Mouse (Mus musculus) liver, adult (tissue): ENCODE measurements around the gene Lgr4.

Experiments used
- GATA4 ChIP-seq: IDR thresholded peaks from 2 replicates; pipeline ENCODE4 v1.6.1; 2014; ENCODE audit warnings: mild to moderate bottlenecking, low read length; ENCODE audit not compliant: insufficient replicate concordance

Gene Lgr4

DNA sequence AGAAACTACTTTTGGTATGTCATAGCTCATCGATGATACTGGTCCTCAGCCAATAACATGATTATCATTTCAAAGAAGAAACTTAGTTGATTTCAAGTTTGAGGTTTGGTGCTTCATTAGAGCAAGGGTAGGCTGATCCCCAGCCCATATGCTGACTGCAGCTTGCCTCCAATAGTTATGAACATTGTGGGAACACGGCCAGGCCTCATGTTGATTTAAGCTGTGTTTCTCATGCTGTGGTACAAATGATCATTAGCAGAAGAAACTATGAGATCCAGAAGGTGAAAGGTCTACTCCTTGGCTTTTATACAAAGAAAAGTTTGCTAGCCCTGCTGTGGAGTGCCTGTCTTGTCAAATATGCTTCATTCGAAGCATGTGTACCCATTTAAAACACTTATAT is 87.7 kb downstream of the Lgr4 start:
- no peak for TF ChIP-seq GATA4

DNA sequence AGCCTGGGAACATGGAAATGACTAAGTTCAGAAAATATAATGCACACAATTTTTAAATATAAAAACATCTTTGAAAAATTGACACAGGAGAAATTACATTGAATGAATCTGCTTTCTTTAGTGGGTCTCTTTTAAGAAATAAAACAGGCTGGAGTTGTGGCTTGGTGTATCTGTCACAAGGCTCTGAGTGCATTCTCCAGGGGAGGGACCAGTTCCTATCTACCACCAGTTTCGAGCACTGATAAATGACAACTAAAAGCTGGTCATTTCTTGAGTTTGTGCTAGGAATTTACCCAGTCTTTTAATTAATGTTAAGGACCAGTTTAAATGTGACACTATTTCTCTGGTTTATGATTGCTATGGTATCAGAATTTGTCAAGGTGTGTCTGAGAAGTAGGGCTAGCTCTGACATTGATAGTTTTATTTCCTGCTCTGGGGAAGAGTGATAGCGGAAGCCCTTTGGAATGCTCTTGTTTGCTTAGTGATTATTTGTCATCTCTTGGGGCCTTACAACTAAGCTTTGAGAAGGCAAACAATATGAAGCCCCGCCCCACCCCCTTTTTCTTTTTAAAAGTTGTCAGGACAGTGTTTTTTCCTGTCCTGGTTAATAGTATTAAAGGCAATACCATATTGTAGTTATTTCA is 88.3 kb downstream of the Lgr4 start:
- no peak for TF ChIP-seq GATA4

DNA sequence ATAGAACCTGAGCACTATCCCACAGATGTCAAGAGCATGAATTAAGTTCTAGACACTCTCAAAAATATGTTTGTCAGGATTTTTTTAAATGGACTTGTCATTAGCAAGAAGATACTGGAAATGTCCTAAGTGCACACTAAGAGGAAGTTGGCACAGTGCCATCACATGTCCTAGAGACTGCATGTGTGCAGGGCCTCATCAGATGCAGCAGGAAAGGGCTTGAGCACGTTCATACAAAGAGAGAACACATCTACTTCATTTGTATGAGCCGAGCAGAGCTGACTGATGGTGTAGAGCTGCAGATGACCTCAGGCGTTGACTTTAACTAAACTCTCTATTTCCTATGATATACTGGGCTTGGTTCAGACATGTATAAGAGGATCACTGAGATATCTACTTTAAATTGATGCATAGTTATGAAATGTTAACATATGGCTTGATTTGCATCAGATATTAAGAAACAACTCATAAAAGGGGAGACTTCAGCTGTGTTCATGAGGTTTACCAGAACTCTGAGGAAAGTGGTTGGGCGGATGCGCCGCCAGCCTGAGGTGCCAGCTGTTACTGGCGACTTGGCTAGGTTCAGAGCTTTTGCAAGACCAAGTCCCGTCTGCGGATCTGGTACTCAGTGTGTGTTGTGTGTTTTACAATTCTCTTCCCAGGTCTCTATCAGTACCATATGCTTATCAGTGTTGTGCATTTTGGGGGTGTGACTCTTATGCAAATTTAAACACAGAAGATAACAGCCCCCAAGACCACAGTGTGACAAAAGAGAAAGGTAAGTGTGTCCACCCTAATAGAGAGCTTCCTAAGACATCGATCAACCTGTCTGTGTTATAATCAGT is 90.2 kb downstream of the Lgr4 start:
- TF ChIP-seq GATA4: no peak

DNA sequence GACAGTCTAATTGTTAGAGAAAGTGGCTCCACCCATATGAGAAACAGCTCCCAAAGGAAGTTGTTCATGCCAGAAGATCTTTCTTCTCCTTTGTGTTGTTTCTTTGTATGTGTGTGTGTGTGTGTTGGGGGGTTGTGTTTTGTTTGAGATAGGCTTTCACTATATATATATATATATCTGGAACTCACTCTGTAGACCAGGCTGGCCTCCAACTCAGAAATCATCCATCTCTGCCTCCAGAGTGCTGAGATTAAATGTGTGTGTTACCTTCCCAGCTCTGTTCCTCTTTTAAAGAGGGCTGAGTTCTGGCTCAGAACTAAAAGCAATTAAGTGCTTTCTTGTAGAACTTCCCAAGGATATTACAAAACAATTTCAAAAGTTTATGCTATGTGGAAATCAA is 92.0 kb downstream of the Lgr4 start:
- no peak for TF ChIP-seq GATA4

DNA sequence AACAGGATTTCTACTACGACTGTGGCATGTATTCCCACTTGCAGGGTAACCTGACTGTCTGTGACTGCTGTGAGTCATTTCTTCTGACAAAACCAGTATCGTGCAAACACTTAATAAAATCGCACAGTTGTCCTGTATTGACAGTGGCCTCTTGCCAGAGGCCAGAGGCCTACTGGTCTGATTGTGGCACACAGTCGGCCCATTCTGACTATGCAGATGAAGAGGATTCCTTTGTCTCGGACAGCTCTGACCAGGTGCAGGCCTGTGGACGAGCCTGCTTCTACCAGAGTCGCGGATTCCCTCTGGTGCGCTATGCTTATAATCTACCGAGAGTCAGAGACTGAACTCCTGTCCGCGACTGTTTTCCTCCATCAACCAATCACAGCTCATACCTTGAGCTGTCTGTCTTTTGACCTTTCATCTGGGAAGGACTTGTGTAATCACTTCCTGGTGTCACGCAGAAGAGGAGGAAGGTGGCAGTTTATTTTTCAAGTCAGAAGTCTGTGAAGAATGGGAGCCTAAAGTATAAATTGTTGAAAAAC is 94.8 kb downstream of the Lgr4 start:
- no peak for TF ChIP-seq GATA4

DNA sequence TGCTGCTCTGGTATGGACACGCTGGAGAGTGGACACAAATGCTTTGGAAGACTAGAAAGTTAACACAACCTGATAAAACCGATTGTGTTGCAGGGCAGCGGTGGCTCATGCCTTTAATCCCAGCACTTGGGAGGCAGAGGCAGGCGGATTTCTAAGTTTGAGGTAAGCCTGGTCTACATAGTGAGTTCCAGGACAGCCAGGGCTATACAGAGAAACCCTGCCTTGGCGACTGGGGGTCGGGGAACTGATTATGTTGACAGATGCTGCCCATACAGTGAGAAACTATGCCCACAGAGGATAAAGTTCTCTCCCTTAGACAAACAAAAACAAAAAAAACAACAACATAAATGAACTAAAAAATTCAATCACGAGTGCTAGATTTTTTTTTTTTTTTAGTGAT is 99.6 kb downstream of the Lgr4 start:
- no peak for TF ChIP-seq GATA4

DNA sequence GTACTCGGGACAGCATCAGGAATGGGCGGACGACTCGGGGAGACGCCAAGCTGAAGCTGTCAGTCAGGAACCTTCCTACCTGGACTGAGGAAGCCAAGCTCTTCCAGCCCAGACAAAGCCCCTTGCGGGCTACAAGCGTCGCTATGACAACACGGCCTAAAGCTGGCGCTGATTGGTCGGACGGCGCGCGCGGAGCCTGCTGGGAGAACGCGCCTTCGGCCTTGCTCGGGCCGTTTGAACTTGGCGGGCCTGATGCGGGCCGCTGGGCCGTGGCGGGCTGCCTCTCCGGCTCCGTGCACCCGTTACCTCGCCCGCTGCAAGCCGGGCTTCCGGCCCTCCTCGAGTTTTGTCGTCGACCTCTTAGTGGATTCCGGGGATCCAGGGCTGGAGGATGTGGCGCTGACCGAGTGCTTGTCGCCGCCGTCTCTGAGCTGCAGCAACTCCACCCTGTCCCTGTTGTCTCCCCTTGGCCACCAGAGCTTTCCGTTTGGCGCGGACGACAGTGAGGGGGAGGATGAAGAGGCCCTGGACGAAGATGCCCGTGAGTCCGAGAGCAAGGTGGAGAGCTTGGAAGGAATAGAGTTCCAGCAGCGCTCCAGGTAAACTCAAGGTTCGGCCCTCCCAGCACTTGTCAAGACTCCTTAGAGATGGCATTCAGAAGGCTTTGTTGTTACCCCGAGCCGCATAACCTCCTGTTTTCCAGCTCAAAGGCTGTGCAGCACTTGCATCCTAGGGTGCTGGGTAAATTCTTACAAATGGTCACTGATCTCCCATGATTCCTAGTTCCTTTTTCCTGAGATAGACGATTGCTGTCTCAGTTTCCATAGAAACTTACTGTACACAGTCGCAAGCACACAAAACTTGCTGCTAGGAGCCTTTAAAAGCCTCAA is 100.4 kb downstream of the Lgr4 start, which contains the start of gene Ccdc34:
Gene Ccdc34, plus strand, starts transcription at position 202 of the 890 bp plus-strand sequence.
- TF ChIP-seq GATA4: no peak

DNA sequence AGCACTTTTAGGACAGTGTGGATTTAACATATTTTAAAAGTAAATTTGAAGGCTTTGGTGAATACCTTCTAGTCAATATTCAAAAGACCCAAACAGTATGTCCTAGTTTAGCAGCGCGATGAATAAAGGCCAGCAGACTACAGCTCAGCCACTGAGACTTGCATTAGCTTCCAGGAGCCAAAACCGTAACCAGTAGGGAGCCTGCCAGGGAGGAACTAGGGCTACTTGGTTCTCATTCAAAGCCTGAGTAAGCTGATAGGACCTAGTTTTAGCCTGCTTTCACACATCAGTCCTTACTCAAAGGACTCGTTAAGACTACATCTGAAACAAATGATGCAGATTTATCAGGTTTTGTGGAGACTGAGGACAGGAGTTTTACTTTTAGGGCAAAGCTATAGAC is 102.2 kb downstream of the Lgr4 start:
- TF ChIP-seq GATA4: no peak

DNA sequence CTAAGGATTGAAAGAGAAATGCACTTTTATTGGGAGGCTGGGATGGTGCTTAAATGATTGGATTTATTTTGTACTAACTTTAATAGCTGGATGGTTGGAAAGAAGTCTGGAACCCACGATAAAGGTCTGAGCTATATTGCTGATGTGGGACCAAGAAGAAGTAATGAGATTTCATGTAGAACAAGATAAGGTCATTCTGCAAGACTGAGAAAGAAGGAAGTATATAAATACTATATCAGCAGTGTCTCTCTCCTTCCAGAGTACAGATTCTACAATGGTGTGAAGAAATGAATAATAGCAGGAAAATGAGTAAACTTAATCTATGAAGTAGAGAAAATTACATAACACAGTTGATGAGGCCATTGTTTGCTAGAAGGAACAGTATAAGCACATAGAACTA is 103.0 kb downstream of the Lgr4 start:
- no peak for TF ChIP-seq GATA4

DNA sequence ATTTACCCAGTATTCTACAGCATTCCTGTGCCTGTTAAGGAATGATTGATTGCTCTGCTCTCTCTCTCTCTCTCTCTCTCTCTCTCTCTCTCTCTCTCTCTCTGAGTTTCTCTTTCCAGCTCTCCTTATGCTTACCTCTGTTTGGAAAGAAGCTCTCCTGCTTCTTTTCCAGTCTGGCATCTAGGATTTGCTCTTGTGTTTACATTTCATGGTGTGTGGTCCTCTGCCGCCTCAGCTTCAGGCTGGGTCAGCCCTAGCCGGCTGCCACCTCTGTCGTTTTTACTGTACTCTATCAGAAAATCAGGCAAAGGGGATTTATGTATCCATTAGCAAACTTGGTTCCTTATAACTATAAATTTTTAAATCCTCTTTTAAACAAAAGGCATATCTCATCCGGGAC is 118.8 kb downstream of the Lgr4 start:
- TF ChIP-seq GATA4: no peak

DNA sequence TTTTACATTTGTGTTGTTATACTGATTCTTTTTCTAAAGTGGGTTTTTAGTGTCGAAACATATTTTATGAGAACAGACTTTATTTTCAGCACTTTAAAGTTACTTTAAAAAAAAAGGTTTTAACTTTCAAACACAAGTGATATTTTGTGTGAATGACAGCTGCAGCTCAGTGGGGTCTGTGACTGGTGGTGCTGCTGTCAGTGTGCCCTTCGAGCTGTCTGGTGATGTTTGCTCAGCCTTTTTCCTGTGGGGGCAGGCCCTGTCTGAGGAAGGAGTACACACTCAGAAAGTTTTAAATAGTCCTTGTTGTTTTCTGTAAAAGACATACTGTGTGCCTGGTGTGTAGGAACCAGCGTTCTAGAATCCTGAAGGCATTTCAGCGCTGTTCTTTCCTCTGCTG is 119.2 kb downstream of the Lgr4 start:
- no peak for TF ChIP-seq GATA4

DNA sequence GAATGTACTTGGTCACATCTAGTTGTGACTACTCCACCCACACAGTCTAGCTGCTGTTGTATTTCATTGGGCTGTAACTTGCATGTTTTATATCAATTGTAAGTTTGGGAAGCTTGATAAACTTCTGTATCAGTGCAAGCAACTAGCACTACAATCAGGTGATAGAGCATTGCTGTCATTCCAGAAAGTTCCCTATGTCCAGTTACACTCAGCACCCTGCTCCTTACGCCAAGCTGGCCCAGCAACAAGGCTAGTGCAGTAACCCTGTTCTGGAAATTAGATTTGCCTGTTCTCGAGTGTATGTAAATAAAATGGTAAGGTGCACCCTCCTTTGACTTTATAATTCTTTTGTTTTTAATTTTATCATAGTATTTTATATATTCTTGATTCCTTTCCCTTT is 119.8 kb downstream of the Lgr4 start:
- no peak for TF ChIP-seq GATA4

DNA sequence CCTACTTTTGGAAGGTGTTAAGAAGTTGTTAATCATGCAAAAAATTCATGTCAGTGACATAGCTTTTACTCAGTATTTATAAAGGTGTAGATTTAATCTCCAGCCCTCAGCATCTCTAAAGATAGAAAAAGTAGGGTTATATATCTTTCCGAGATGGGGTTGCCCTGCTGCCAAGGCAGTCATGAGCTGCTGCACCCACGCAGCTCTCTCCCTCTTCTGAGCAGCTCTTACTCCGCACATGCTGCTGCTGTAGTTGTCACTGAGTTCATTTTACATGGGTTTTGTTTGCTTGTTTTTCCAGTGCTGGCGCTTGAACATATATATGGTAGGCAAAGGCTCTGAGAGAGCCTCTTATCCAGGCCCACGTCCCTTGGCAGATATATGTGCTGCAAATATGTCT is 120.9 kb downstream of the Lgr4 start:
- TF ChIP-seq GATA4: no peak

DNA sequence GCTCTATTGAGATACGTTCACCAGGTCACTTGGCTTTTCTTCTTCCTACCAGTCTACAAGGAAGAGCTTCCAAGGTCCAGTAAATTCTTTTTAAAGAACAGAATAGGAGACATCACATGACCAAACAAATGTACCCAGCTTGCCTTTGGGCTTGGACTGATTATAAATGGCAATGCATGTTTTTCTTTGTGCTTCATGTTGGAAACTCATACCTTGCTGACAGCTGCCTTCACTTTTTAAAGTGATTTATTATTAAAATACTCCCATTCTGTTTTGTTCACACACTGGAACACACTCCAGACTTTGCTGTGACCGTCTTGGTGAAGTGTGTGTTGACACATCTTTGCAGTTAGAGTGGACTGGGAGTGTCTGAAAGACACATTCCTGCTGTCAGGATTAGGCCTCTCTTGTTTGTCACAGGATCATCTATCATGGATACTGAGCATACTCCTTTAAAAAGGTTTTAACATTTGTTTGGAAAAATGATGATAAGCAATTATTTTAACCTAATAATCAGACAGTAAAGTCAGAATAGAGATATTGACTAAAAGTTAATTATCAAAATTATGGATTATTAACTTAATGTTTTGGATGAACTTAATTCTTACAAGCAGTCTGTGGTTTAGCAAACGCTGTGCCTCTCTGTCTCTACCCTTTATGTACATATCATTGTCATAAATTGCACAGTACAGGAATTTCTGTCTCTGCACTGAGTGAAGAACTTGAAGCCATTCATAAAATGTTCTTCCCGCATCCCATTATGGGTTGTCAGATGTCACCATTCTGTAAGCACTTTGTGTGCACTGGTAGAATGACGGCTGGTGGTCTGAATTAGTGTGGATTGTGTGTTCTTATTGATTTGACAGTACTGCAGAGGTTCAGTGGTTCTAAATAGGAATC is 125.7 kb downstream of the Lgr4 start:
- TF ChIP-seq GATA4: no peak

DNA sequence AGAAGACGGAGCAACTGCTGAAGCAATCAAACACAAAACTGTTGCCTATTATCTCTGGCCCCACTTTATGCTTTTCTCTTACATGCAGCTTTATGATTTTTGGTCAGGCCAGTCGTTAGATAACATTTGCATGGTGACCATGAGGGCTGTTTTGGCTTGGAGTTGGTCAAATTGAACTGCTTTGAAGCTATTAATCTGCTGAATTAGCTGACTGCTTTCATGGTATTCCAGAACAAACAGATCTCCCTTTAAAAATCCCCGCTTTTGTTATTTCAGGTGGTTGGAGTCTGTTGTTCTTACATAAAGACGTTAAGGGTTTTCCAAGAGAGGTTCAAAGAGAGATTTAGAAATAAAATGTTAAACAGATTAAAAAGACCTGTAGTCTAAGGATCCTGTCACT is 141.0 kb downstream of the Lgr4 start:
- no peak for TF ChIP-seq GATA4

DNA sequence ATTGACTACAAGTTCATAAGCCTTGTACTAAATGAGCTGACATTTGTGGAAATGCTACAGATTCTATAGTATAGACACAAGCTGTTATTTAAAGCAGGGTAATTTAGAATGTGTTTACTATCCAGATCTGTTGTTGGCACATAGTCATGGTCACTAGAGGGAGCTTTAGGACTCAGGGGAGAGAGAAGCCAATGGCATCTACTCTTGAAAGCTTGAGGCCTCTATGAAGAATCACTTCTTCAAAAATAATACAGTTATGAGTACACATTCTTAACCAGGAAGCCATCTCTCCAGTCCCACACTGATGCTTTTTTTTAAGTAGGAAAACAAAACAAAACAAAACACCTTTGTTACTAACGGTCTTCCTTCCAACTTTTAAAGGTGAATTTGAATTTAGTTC is 145.7 kb downstream of the Lgr4 start:
- TF ChIP-seq GATA4: no peak
